In genomic region chr16:29813411-29814038, GRCm38 (mm10) we compare ENCODE assay signal across 8 mouse cellular contexts.
DNase-seq lines count a peak whose midpoint lies in the region; ATAC-seq and TF ChIP-seq lines count a peak whose summit lies in the region.

No protein-coding gene starts in this region.

- TF ChIP-seq CTCF in lung, postnatal 0 days (IDR thresholded peaks at IDR 0.05) = no peak

- peaks cover 7% of the 10 kb centered on the region; the same call in 1 of the 2 replicates for H3K4me1 ChIP-seq in lung, postnatal 0 days (ENCODE audit: insufficient read depth, low read depth, low read length)

- 1% methylated on average over 31 of the region's 31 CpGs for WGBS in lung, postnatal 0 days

- no peak for TF ChIP-seq EP300 in lung, postnatal 0 days (IDR thresholded peaks at IDR 0.05)

- no peaks in the 10 kb centered on the region for H3K9me3 ChIP-seq in lung, postnatal 0 days (ENCODE audit: low read length)

- ATAC-seq in lung, postnatal 0 days = peak; percentile 46

- H3K9ac ChIP-seq in lung, postnatal 0 days (replicated peaks; ENCODE audit: low read depth) = peak overlapping the region; percentile 55

- H3K36me3 ChIP-seq in lung, postnatal 0 days (ENCODE audit: insufficient read depth, low read length) = no peaks in the 10 kb centered on the region

- peak overlapping the region; percentile 47 for H3K4me3 ChIP-seq in lung, postnatal 0 days (ENCODE audit: low read depth, low read length)

- DNase-seq in ovary, postnatal 10 days (ENCODE audit: low spot score) = peak; percentile 46
- no peak for DNase-seq in ovary, adult 18-20 months (ENCODE audit: low spot score)
- DNase-seq in cerebellum, postnatal 14 days = peak; percentile 63 to 70
- DNase-seq in gastrocnemius, adult 18-20 months (ENCODE audit: low spot score) = peak; percentile 26
- DNase-seq in layer of hippocampus, adult 11-12 months (ENCODE audit: low spot score) = peak; percentile 45
- DNase-seq in lung, postnatal 0 days (ENCODE audit: low spot score) = peak; percentile 52
- peak; percentile 61 for DNase-seq in right cerebral cortex, postnatal 25 days
- DNase-seq in natural killer cell, adult 2 months (ENCODE audit: low spot score in 2 of 2) = no peak

- H3K27me3 ChIP-seq in lung, postnatal 0 days (replicated peaks; ENCODE audit: insufficient read depth, low read length) = no peaks in the 10 kb centered on the region

- H3K4me2 ChIP-seq in lung, postnatal 0 days (replicated peaks; ENCODE audit: low read depth, low read length) = peak overlapping the region; percentile 95

- H3K27ac ChIP-seq in lung, postnatal 0 days (ENCODE audit: low read length) = peak overlapping the region; percentile 78

Comparison
In these comparisons a context has a peak if more than half of its experiments do, and no peak if none do; other contexts are left out.
1. DNase-seq: peak in ovary, postnatal 10 days (single experiment), cerebellum, postnatal 14 days (2 of 2), gastrocnemius, adult 18-20 months (single experiment), layer of hippocampus, adult 11-12 months (single experiment), lung, postnatal 0 days (single experiment) and right cerebral cortex, postnatal 25 days (single experiment); none in ovary, adult 18-20 months (single experiment) and natural killer cell, adult 2 months (0 of 2).